Mouse (Mus musculus): ENCODE data around the gene Ddx10. TPM values are rescaled to one million over a fixed set of nuclear protein-coding genes. Genes with fewer than 3 reads are reported as not detected.

Ddx10 gene
- polyA plus RNA-seq (2016; fragmentation: Nextera tagmentation; extraction: Ambion mirVana), result 23.2 and 25.5 TPM in 2 replicates

DNA sequence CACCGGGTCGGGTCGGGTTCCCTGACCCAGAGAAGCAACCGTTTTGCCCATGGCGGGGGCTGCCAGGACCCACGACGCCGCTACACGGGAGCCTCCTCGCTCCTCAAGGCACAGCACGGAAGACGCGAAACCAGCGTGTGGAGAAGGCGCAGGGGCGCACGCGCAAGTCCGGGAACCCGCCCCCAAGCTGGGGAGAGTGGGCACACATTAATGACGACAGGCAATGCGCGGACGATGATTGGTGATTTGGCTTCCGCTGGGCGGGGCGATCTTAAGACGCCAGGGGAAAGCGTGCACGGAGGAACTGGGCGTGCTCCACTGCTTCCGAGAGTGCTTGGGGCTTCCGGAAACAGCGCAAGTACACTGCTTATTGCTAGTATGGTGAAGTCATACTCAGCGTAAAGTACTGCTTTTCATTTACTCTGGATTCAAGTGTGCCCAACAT lies at the start of gene Ddx10:
TSS of gene Ddx10 (minus strand) at position 101 of the 445 bp plus-strand sequence.
- H3K27me3 ChIP-seq (ENCODE audit: insufficient read depth, poor library complexity, severe bottlenecking), result no peaks in the 10 kb centered on the region
- H3K9me3 ChIP-seq, result no peaks in the 10 kb centered on the region
- DNase-seq (ENCODE audit: low spot score), result peak; percentile 99
- H3K36me3 ChIP-seq, result no peaks in the 10 kb centered on the region
- under 1% methylated on average over 35 of the region's 35 CpGs for WGBS
- H3K4me1 ChIP-seq, result peaks cover 15% of the 10 kb centered on the region
- H3K4me3 ChIP-seq, result peak within 1 kb of the TSS; percentile 78
- peak within 1 kb of the TSS; percentile 78 for H3K27ac ChIP-seq

GRCm38 (mm10) chr9:53292833-53293232 lies 45.0 kb upstream of the Ddx10 start:
- no peaks in the 10 kb centered on the region for H3K4me1 ChIP-seq
- H3K4me3 ChIP-seq, result no peak overlapping the region
- no peak for DNase-seq (ENCODE audit: low spot score)
- H3K9me3 ChIP-seq, result no peaks in the 10 kb centered on the region
- no peaks in the 10 kb centered on the region for H3K27me3 ChIP-seq (ENCODE audit: insufficient read depth, poor library complexity, severe bottlenecking)
- no peaks in the 10 kb centered on the region for H3K36me3 ChIP-seq
- H3K27ac ChIP-seq, result no peak overlapping the region

DNA sequence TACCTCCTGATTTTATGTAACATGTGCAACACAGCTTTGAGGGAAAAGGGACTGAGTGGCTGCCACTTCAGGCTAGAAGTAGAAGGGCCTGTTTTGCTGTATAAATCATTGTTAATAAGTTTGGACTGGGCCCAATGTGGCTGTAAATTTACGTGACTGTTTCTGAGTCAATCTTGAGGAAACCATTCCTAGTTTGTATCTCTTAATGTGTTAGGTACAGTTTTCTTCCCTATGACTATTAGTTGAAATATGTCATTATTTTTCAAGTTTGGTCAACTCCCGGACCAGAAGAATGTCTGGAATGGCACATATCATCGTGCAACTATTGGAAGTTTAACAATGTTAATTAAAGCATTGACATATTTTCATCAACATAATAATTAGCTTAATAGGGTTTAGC lies 42.2 kb upstream of the Ddx10 start:
- WGBS, result 72% methylated on average over 3 of the region's 3 CpGs
- H3K27ac ChIP-seq, result no peak overlapping the region
- no peak for DNase-seq (ENCODE audit: low spot score)
- no peak overlapping the region for H3K4me3 ChIP-seq
- H3K27me3 ChIP-seq (ENCODE audit: insufficient read depth, poor library complexity, severe bottlenecking), result no peaks in the 10 kb centered on the region
- no peaks in the 10 kb centered on the region for H3K9me3 ChIP-seq
- H3K4me1 ChIP-seq, result no peaks in the 10 kb centered on the region
- no peaks in the 10 kb centered on the region for H3K36me3 ChIP-seq

DNA sequence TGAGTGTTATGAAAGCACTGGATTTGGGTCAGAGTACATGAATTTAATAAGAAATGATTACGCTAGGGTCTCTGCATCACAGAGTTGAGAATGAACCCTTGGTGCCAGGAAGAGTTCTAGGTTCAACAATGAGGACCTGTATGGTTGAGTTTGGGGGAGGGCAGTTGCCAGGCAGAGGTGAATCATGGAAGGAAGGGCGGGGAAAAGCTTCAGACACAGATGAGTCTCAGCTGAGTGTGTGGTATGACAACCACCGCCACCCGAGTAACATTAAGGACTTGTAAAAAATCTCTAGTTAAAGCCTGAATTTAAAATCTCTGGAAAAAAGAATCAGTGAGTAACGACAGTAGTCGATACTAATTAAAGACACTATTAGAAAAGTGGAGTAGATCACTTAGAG lies 38.9 kb upstream of the Ddx10 start:
- Histone ChIP-seq H3K4me1 (no peaks in the 10 kb centered on the region), H3K4me3 (no peak overlapping the region), H3K36me3 (no peaks in the 10 kb centered on the region), H3K27me3 (ENCODE audit: insufficient read depth, poor library complexity, severe bottlenecking) (no peaks in the 10 kb centered on the region), H3K9me3 (no peaks in the 10 kb centered on the region), H3K27ac (no peak overlapping the region)
- DNase-seq (ENCODE audit: low spot score), result no peak
- 76% methylated on average over 6 of the region's 6 CpGs for WGBS

DNA sequence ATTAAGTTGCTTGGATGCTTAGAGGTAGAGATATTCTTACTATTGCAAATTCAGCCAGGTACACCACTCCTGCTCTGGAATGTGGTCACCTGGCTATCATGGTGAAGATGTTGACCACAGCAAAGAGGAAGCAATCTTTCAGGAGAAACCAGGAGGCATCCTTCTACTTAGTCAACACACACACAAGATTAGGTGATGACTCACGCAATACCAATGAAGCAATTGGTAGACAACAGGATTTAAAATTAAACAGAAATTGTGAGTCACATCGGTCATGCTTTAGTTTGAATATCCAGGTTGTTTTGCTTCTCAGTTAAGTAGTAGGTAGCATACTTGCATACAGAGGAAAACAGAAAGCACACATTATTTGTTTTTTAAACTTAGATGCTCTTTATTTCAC lies 31.1 kb upstream of the Ddx10 start:
- no peak for DNase-seq (ENCODE audit: low spot score)
- no peaks in the 10 kb centered on the region for H3K9me3 ChIP-seq
- H3K36me3 ChIP-seq, result no peaks in the 10 kb centered on the region
- WGBS, result 89% methylated on average over 2 of the region's 2 CpGs
- no peak overlapping the region for H3K4me3 ChIP-seq
- no peaks in the 10 kb centered on the region for H3K4me1 ChIP-seq
- H3K27me3 ChIP-seq (ENCODE audit: insufficient read depth, poor library complexity, severe bottlenecking), result no peaks in the 10 kb centered on the region
- H3K27ac ChIP-seq, result no peak overlapping the region

DNA sequence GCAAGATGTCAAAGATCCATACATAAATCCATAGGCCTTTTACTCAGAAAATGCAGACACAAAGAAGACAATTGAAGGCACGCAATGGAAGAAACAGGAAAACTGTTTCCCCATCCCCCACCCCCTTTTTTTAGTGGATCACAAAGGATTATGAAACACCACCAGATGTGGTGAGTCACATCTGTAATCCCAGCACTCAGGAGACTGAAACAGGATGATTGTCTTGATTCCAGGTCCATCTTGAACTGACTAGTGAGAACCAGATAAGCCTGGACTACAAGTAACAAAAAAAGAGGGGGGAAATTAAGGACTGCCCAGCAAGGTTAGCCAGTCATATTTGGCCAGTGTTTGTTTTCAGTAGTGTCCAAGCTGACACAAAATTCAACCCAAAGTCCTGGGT lies 28.5 kb upstream of the Ddx10 start:
- Histone ChIP-seq H3K4me3 (no peak overlapping the region), H3K36me3 (no peaks in the 10 kb centered on the region), H3K4me1 (no peaks in the 10 kb centered on the region), H3K27ac (no peak overlapping the region), H3K9me3 (no peaks in the 10 kb centered on the region), H3K27me3 (ENCODE audit: insufficient read depth, poor library complexity, severe bottlenecking) (no peaks in the 10 kb centered on the region)
- no peak for DNase-seq (ENCODE audit: low spot score)
- 80% methylated on average over 1 of the region's 1 CpGs for WGBS

- WGBS, result 89% methylated on average over 4 of the region's 4 CpGs
- Histone ChIP-seq H3K9me3 (no peaks in the 10 kb centered on the region), H3K27ac (no peak overlapping the region), H3K27me3 (ENCODE audit: insufficient read depth, poor library complexity, severe bottlenecking) (no peaks in the 10 kb centered on the region), H3K4me3 (no peak overlapping the region), H3K4me1 (no peaks in the 10 kb centered on the region), H3K36me3 (no peaks in the 10 kb centered on the region)
- no peak for DNase-seq (ENCODE audit: low spot score)
Measured at GRCm38 (mm10) chr9:53272714-53273113, 24.9 kb upstream of the Ddx10 start.

- no peaks in the 10 kb centered on the region for H3K4me1 ChIP-seq
- 68% methylated on average over 5 of the region's 5 CpGs for WGBS
- no peaks in the 10 kb centered on the region for H3K36me3 ChIP-seq
- H3K9me3 ChIP-seq, result no peaks in the 10 kb centered on the region
- H3K4me3 ChIP-seq, result no peak overlapping the region
- no peaks in the 10 kb centered on the region for H3K27me3 ChIP-seq (ENCODE audit: insufficient read depth, poor library complexity, severe bottlenecking)
- no peak for DNase-seq (ENCODE audit: low spot score)
- no peak overlapping the region for H3K27ac ChIP-seq
Measured at GRCm38 (mm10) chr9:53272207-53272606, 24.4 kb upstream of the Ddx10 start.

- Histone ChIP-seq H3K4me3 (no peak overlapping the region), H3K27me3 (ENCODE audit: insufficient read depth, poor library complexity, severe bottlenecking) (no peaks in the 10 kb centered on the region), H3K9me3 (no peaks in the 10 kb centered on the region), H3K27ac (no peak overlapping the region), H3K36me3 (no peaks in the 10 kb centered on the region), H3K4me1 (no peaks in the 10 kb centered on the region)
- 64% methylated on average over 5 of the region's 5 CpGs for WGBS
- no peak for DNase-seq (ENCODE audit: low spot score)
Measured at GRCm38 (mm10) chr9:53271281-53272022, 23.6 kb upstream of the Ddx10 start.

DNA sequence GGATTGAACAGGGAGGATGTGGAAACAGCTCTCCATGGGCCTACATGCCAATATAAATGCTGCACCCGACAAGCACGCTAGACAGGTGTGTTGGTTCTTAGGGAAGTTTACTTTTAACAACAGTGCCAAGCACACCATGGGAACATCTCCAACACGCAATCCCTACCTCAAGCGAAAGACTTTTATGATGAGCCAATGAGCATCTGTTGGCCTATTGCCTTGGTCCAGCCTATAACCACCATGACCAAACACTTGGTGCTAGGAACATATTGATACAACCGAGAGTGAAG lies 21.6 kb upstream of the Ddx10 start:
- DNase-seq (ENCODE audit: low spot score), result no peak
- 86% methylated on average over 5 of the region's 5 CpGs for WGBS
- H3K4me1 ChIP-seq, result no peaks in the 10 kb centered on the region
- no peak overlapping the region for H3K27ac ChIP-seq
- no peaks in the 10 kb centered on the region for H3K9me3 ChIP-seq
- no peaks in the 10 kb centered on the region for H3K36me3 ChIP-seq
- no peak overlapping the region for H3K4me3 ChIP-seq
- H3K27me3 ChIP-seq (ENCODE audit: insufficient read depth, poor library complexity, severe bottlenecking), result no peaks in the 10 kb centered on the region

- H3K27me3 ChIP-seq (ENCODE audit: insufficient read depth, poor library complexity, severe bottlenecking), result no peaks in the 10 kb centered on the region
- no peaks in the 10 kb centered on the region for H3K9me3 ChIP-seq
- 76% methylated on average over 5 of the region's 5 CpGs for WGBS
- DNase-seq (ENCODE audit: low spot score), result no peak
- H3K4me3 ChIP-seq, result no peak overlapping the region
- no peaks in the 10 kb centered on the region for H3K36me3 ChIP-seq
- H3K4me1 ChIP-seq, result 0 out of 2 replicates have a peak, but pooled peaks cover 3% of the 10 kb centered on the region
- no peak overlapping the region for H3K27ac ChIP-seq
Measured at GRCm38 (mm10) chr9:53268731-53269465, 21.0 kb upstream of the Ddx10 start.

GRCm38 (mm10) chr9:53268036-53268435 lies 20.2 kb upstream of the Ddx10 start:
- Histone ChIP-seq H3K36me3 (no peaks in the 10 kb centered on the region), H3K4me1 (0 out of 2 replicates have a peak, but pooled peaks cover 3% of the 10 kb centered on the region), H3K9me3 (no peaks in the 10 kb centered on the region), H3K27ac (no peak overlapping the region), H3K4me3 (no peak overlapping the region), H3K27me3 (ENCODE audit: insufficient read depth, poor library complexity, severe bottlenecking) (no peaks in the 10 kb centered on the region)
- no peak for DNase-seq (ENCODE audit: low spot score)
- WGBS, result 52% methylated on average over 5 of the region's 5 CpGs

DNA sequence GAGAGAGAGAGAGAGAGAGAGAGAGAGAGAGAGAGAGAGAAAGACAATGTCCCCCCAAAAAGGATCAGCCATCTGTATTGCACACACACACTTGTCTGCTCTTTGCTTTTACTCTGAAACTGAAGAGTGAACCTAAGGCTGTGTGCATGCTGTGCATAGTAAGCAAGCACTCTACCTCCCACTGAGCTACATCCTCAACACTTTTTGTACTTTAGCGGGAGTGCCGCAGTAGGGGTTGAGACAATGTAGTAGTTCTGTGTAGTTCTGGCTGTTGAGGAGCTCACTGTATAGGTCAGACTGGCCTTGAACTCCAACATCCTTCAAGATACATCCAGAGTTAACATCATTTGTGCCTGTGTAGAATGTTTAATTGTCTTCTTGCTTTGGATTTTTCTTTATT lies 17.7 kb upstream of the Ddx10 start:
- no peaks in the 10 kb centered on the region for H3K27me3 ChIP-seq (ENCODE audit: insufficient read depth, poor library complexity, severe bottlenecking)
- H3K36me3 ChIP-seq, result no peaks in the 10 kb centered on the region
- H3K4me1 ChIP-seq, result 0 out of 2 replicates have a peak, but pooled peaks cover 3% of the 10 kb centered on the region
- no peak for DNase-seq (ENCODE audit: low spot score)
- H3K4me3 ChIP-seq, result no peak overlapping the region
- H3K27ac ChIP-seq, result no peak overlapping the region
- H3K9me3 ChIP-seq, result no peaks in the 10 kb centered on the region
- 79% methylated on average over 2 of the region's 2 CpGs for WGBS
